Mouse (Mus musculus) intestine, embryonic 16.5 days (tissue): ENCODE results near the gene Ldlrad1. TPM values are rescaled to one million over a fixed set of nuclear protein-coding genes. Genes with fewer than 3 reads are reported as not detected.

Source experiments
- ATAC-seq: fragments of 200-750 bp; cut with Nextera tagmentation; 2 replicates; pipeline ENCODE4 v1.8.0; 2017; ENCODE audit warnings: moderate TSS enrichment, moderate library complexity
- H3K27ac ChIP-seq: fragments of 300-500 bp; sonication (generic); 2 replicates; pipeline ENCODE4 v1.5.1; 2014; ENCODE audit warnings: mild to moderate bottlenecking, low read length
- H3K27me3 ChIP-seq: fragments of 300-500 bp; sonication (generic); replicated peaks from 2 replicates; pipeline ENCODE4 v1.6.1; 2014; ENCODE audit warnings: low read length, control low read depth, mixed read lengths; ENCODE audit not compliant: control insufficient read depth, insufficient read depth
- H3K36me3 ChIP-seq: fragments of 300-500 bp; sonication (generic); 2 replicates; pipeline ENCODE4 v1.6.1; 2014; ENCODE audit warnings: low read length, control low read depth; ENCODE audit not compliant: control insufficient read depth, insufficient read depth
- H3K4me1 ChIP-seq: fragments of 300-500 bp; sonication (generic); 2 replicates; pipeline ENCODE4 v1.6.1; 2014; ENCODE audit warnings: low read length, control low read depth, mixed read lengths; ENCODE audit not compliant: control insufficient read depth, insufficient read depth
- H3K4me2 ChIP-seq: fragments of 300-500 bp; sonication (generic); 2 replicates; pipeline ENCODE4 v1.6.1; 2014; ENCODE audit warnings: low read depth, low read length, control low read depth
- H3K4me3 ChIP-seq: fragments of 300-500 bp; sonication (generic); 2 replicates; pipeline ENCODE4 v1.5.1; 2014; ENCODE audit warnings: mild to moderate bottlenecking, low read length
- H3K9ac ChIP-seq: fragments of 300-500 bp; sonication (generic); 2 replicates; pipeline ENCODE4 v1.6.1; 2014; ENCODE audit warnings: low read depth, low read length
- H3K9me3 ChIP-seq: fragments of 300-500 bp; sonication (generic); 2 replicates; pipeline ENCODE4 v1.6.1; 2016; ENCODE audit warnings: low read length, control low read depth; ENCODE audit not compliant: control insufficient read depth
- WGBS: fragments of 180-500 bp; shearing (Covaris S2); extraction: QIAGEN DNeasy Blood & Tissue Kit; methylation state at CpG from one replicate; pipeline ENCODE4 v1.1.7; 2014; 5-methylcytosine and 5-hydroxymethylcytosine counted together
- polyA plus RNA-seq: library from polyadenylated mRNA; unstranded; fragments of >200 nt; fragmentation: Nextera tagmentation; extraction: Ambion mirVana; gene quantifications from 2 replicates; pipeline ENCODE4 v1.2.1, GENCODE M21; 2015

The Ldlrad1 gene
- polyA plus RNA-seq, 1 experiment from 2014 or later, result not detected

DNA sequence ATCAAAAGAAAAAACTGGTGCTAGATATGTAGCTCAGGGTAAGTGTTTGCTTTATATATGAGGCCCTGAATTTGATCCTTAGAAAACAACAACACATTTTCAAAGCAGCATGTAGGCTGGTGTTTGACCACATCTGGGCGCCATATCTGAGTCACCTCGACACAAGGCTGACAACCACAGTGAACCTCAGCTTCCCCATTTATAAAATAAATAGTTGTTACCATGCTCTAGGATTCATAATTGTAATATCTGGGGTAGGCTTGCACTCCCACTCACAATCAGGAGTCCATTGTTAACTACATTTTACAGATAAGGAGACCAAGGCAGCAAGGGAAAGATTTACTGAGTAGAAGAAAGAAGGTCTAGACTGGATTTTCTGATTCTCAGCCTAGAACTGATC lies 17.3 kb downstream of the Ldlrad1 start:
- Histone ChIP-seq H3K9me3 (no peaks in the 10 kb centered on the region), H3K27me3 (no peaks in the 10 kb centered on the region), H3K9ac (no peak overlapping the region), H3K4me3 (no peak overlapping the region), H3K4me2 (no peak overlapping the region), H3K4me1 (no peaks in the 10 kb centered on the region), H3K27ac (no peak overlapping the region), H3K36me3 (no peaks in the 10 kb centered on the region)
- 93% methylated on average over 2 of the region's 2 CpGs for WGBS
- ATAC-seq, result no peak

GRCm38 (mm10) chr4:107232219-107232618 lies 23.2 kb downstream of the Ldlrad1 start:
- H3K9me3 ChIP-seq, result no peaks in the 10 kb centered on the region
- H3K4me3 ChIP-seq, result no peak overlapping the region
- no peak for ATAC-seq
- H3K9ac ChIP-seq, result no peak overlapping the region
- H3K36me3 ChIP-seq, result peaks cover 2% of the 10 kb centered on the region
- no peak overlapping the region for H3K4me2 ChIP-seq
- H3K4me1 ChIP-seq, result no peaks in the 10 kb centered on the region
- WGBS, result 55% methylated on average over 3 of the region's 3 CpGs
- H3K27me3 ChIP-seq, result no peaks in the 10 kb centered on the region
- no peak overlapping the region for H3K27ac ChIP-seq

- Histone ChIP-seq H3K27ac (no peak overlapping the region), H3K9ac (no peak overlapping the region), H3K36me3 (no peaks in the 10 kb centered on the region; the same call in none of the 2 replicates), H3K4me3 (no peak overlapping the region), H3K9me3 (no peaks in the 10 kb centered on the region), H3K27me3 (no peaks in the 10 kb centered on the region), H3K4me1 (no peaks in the 10 kb centered on the region), H3K4me2 (no peak overlapping the region)
- ATAC-seq, result peak; percentile 68
- WGBS, result 86% methylated on average over 2 of the region's 2 CpGs
Measured at GRCm38 (mm10) chr4:107238253-107238652, 29.3 kb downstream of the Ldlrad1 start.

DNA sequence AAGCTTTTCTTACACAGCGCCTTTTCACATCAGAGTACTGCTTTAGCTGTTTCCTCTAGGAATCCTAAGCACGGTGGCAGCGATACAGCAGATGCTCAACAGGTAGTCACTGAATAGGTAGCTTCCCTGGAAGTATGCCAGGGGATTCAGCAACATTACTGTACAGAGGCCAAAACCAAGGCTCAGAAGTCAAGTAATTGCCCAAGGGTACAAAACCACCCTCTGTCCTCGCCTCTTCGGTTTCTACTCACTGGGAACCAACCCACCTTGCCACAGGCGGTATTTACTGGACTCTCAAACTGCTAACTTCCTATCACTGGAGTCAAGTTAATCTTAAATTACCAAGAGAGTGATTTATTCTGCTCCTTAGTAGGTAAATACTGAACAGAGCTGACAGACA lies 31.2 kb downstream of the Ldlrad1 start:
- 96% methylated on average over 6 of the region's 6 CpGs for WGBS
- H3K27ac ChIP-seq, result no peak overlapping the region
- no peak overlapping the region for H3K4me2 ChIP-seq
- H3K36me3 ChIP-seq, result no peaks in the 10 kb centered on the region
- no peak overlapping the region for H3K9ac ChIP-seq
- H3K4me3 ChIP-seq, result no peak overlapping the region
- no peaks in the 10 kb centered on the region for H3K9me3 ChIP-seq
- H3K4me1 ChIP-seq, result peaks cover under 1% of the 10 kb centered on the region; the same call in 1 of the 2 replicates
- no peaks in the 10 kb centered on the region for H3K27me3 ChIP-seq
- no peak for ATAC-seq

- H3K27ac ChIP-seq, result no peak overlapping the region
- no peak overlapping the region for H3K4me3 ChIP-seq
- no peak for ATAC-seq
- peaks cover 16% of the 10 kb centered on the region for H3K4me1 ChIP-seq
- no peaks in the 10 kb centered on the region for H3K9me3 ChIP-seq
- H3K9ac ChIP-seq, result no peak overlapping the region
- H3K4me2 ChIP-seq, result no peak overlapping the region
- H3K36me3 ChIP-seq, result no peaks in the 10 kb centered on the region
- 67% methylated on average over 6 of the region's 6 CpGs for WGBS
- no peaks in the 10 kb centered on the region for H3K27me3 ChIP-seq
Measured at GRCm38 (mm10) chr4:107243365-107244333, 34.7 kb downstream of the Ldlrad1 start.

DNA sequence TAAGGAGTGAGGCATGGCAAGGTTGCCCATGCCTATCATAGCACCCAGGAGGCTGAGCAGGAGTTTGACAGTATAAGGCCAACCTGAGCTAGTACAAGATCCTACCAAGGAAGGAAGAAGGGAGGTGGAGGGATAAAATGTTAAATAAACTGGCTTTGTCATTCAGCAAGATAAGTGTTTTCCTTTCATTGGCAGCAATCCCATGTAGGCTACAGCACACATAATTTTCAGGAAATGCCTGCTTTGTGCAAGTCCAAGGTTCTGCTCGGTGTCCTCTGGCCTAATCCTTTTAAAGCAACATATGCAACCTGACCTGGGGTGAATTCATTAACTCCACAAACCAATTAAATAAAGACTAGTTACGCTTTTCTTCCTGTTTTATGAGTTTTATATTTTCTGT lies 36.4 kb downstream of the Ldlrad1 start:
- ATAC-seq, result no peak; the same call in 1 of the 2 replicates
- WGBS, result 59% methylated on average over 2 of the region's 2 CpGs
- Histone ChIP-seq H3K27ac (peak overlapping the region; percentile 26; the same call in 1 of the 2 replicates), H3K4me1 (peaks cover 27% of the 10 kb centered on the region), H3K36me3 (no peaks in the 10 kb centered on the region), H3K9me3 (no peaks in the 10 kb centered on the region), H3K4me3 (no peak overlapping the region), H3K4me2 (no peak overlapping the region), H3K27me3 (no peaks in the 10 kb centered on the region), H3K9ac (no peak overlapping the region)

GRCm38 (mm10) chr4:107246040-107246439 lies 37.1 kb downstream of the Ldlrad1 start:
- Histone ChIP-seq H3K4me3 (no peak overlapping the region), H3K27ac (no peak overlapping the region), H3K9me3 (no peaks in the 10 kb centered on the region), H3K9ac (no peak overlapping the region), H3K4me2 (no peak overlapping the region), H3K27me3 (no peaks in the 10 kb centered on the region), H3K4me1 (peaks cover 29% of the 10 kb centered on the region), H3K36me3 (no peaks in the 10 kb centered on the region)
- no peak for ATAC-seq
- 42% methylated on average over 1 of the region's 1 CpGs for WGBS

GRCm38 (mm10) chr4:107247110-107247509 lies 38.1 kb downstream of the Ldlrad1 start:
- no peak overlapping the region for H3K9ac ChIP-seq
- H3K36me3 ChIP-seq, result no peaks in the 10 kb centered on the region
- 73% methylated on average over 9 of the region's 9 CpGs for WGBS
- no peak overlapping the region for H3K27ac ChIP-seq
- no peak overlapping the region for H3K4me2 ChIP-seq
- H3K4me3 ChIP-seq, result no peak overlapping the region
- peaks cover 33% of the 10 kb centered on the region for H3K4me1 ChIP-seq
- H3K9me3 ChIP-seq, result no peaks in the 10 kb centered on the region
- H3K27me3 ChIP-seq, result no peaks in the 10 kb centered on the region
- ATAC-seq, result no peak

DNA sequence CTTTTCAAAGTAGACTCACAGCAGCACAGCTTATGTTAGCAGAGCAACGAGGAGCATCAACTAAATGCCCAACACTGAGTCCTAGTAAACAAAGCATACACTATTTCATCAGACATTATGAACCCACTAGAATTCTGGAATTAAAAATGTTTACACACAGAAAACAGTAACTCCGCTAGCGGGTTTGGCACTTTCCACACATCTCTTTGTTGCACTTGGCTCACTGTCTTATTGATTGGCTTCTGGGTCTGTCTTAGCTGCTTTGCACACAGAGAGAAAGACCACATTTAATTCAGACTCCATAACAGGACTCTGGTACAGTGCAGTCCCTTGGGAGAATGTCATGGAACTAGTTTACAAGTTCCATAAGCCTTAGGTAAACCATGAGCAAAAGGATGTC lies 39.1 kb downstream of the Ldlrad1 start:
- Histone ChIP-seq H3K4me1 (peaks cover 33% of the 10 kb centered on the region), H3K4me2 (no peak overlapping the region), H3K36me3 (no peaks in the 10 kb centered on the region), H3K4me3 (no peak overlapping the region), H3K27ac (no peak overlapping the region), H3K27me3 (no peaks in the 10 kb centered on the region), H3K9ac (no peak overlapping the region), H3K9me3 (no peaks in the 10 kb centered on the region)
- 79% methylated on average over 3 of the region's 3 CpGs for WGBS
- ATAC-seq, result no peak
